Mouse (Mus musculus): ENCODE results near the gene Zbtb25. TPM values are rescaled to one million over a fixed set of nuclear protein-coding genes. Genes with fewer than 3 reads are reported as not detected.

Gene Zbtb25
- total and polyA plus RNA-seq, 2 experiments from 2014 or later, result 12.1 to 20.5 TPM

GRCm38 (mm10) chr12:76397281-76397680 is 27.9 kb upstream of the Zbtb25 start:
- Histone ChIP-seq H3K9ac (replicated peaks; ENCODE audit: low read length) (no peak overlapping the region), H3K4me1 (ENCODE audit: insufficient read depth, low read length) (no peaks in the 10 kb centered on the region), H3K27ac (no peak overlapping the region), H3K4me2 (ENCODE audit: low read depth, low read length) (no peak overlapping the region), H3K36me3 (ENCODE audit: insufficient read depth, low read length) (no peaks in the 10 kb centered on the region), H3K4me3 (ENCODE audit: low read length) (no peak overlapping the region), H3K27me3 (ENCODE audit: insufficient read depth, low read length) (no peaks in the 10 kb centered on the region), H3K9me3 (ENCODE audit: low read length) (no peaks in the 10 kb centered on the region)
- TF ChIP-seq CTCF (IDR thresholded peaks at IDR 0.05; ENCODE audit: low read depth), result no peak
- DNase-seq (ENCODE audit: low spot score) (no peak), ATAC-seq (no peak)
- WGBS, result 90% methylated on average over 5 of the region's 5 CpGs

- 81% methylated on average over 5 of the region's 5 CpGs for WGBS
- Histone ChIP-seq H3K4me2 (ENCODE audit: low read depth, low read length) (no peak overlapping the region), H3K27ac (no peak overlapping the region), H3K9me3 (ENCODE audit: low read length) (no peaks in the 10 kb centered on the region), H3K4me3 (ENCODE audit: low read length) (no peak overlapping the region), H3K4me1 (ENCODE audit: insufficient read depth, low read length) (no peaks in the 10 kb centered on the region), H3K27me3 (ENCODE audit: insufficient read depth, low read length) (no peaks in the 10 kb centered on the region), H3K36me3 (ENCODE audit: insufficient read depth, low read length) (no peaks in the 10 kb centered on the region), H3K9ac (replicated peaks; ENCODE audit: low read length) (no peak overlapping the region)
- DNase-seq (ENCODE audit: low spot score) (no peak), ATAC-seq (no peak)
- TF ChIP-seq CTCF (IDR thresholded peaks at IDR 0.05; ENCODE audit: low read depth), result no peak
These were observed 23.6 kb upstream of the Zbtb25 start for GRCm38 (mm10) chr12:76392979-76393378.

GRCm38 (mm10) chr12:76391595-76392271 is 22.3 kb upstream of the Zbtb25 start:
- Histone ChIP-seq H3K27me3 (ENCODE audit: insufficient read depth, low read length) (no peaks in the 10 kb centered on the region), H3K4me2 (ENCODE audit: low read depth, low read length) (no peak overlapping the region), H3K4me1 (ENCODE audit: insufficient read depth, low read length) (no peaks in the 10 kb centered on the region), H3K4me3 (ENCODE audit: low read length) (no peak overlapping the region), H3K9me3 (ENCODE audit: low read length) (no peaks in the 10 kb centered on the region), H3K9ac (replicated peaks; ENCODE audit: low read length) (no peak overlapping the region), H3K27ac (no peak overlapping the region), H3K36me3 (ENCODE audit: insufficient read depth, low read length) (no peaks in the 10 kb centered on the region)
- WGBS, result 83% methylated on average over 3 of the region's 3 CpGs
- DNase-seq (ENCODE audit: low spot score), result no peak
- no peak for ATAC-seq
- no peak for TF ChIP-seq CTCF (IDR thresholded peaks at IDR 0.05; ENCODE audit: low read depth)

GRCm38 (mm10) chr12:76388794-76389193 is 19.4 kb upstream of the Zbtb25 start:
- H3K4me3 ChIP-seq (ENCODE audit: low read length), result no peak overlapping the region
- H3K9ac ChIP-seq (replicated peaks; ENCODE audit: low read length), result no peak overlapping the region
- ATAC-seq (peak; percentile 80; the same call in 1 of the 2 replicates), DNase-seq (ENCODE audit: low spot score) (peak; percentile 65)
- no peak overlapping the region for H3K4me2 ChIP-seq (ENCODE audit: low read depth, low read length)
- no peaks in the 10 kb centered on the region for H3K27me3 ChIP-seq (ENCODE audit: insufficient read depth, low read length)
- TF ChIP-seq CTCF (IDR thresholded peaks at IDR 0.05; ENCODE audit: low read depth), result no peak
- H3K36me3 ChIP-seq (ENCODE audit: insufficient read depth, low read length), result 0 out of 2 replicates have a peak, but pooled peaks cover 8% of the 10 kb centered on the region
- H3K4me1 ChIP-seq (ENCODE audit: insufficient read depth, low read length), result no peaks in the 10 kb centered on the region
- WGBS, result 41% methylated on average over 11 of the region's 11 CpGs
- H3K27ac ChIP-seq, result no peak overlapping the region
- H3K9me3 ChIP-seq (ENCODE audit: low read length), result no peaks in the 10 kb centered on the region

GRCm38 (mm10) chr12:76385342-76385741 is 15.9 kb upstream of the Zbtb25 start:
- Histone ChIP-seq H3K27me3 (ENCODE audit: insufficient read depth, low read length) (no peaks in the 10 kb centered on the region), H3K4me3 (ENCODE audit: low read length) (no peak overlapping the region), H3K4me2 (ENCODE audit: low read depth, low read length) (no peak overlapping the region), H3K36me3 (ENCODE audit: insufficient read depth, low read length) (0 out of 2 replicates have a peak, but pooled peaks cover 8% of the 10 kb centered on the region), H3K27ac (no peak overlapping the region), H3K4me1 (ENCODE audit: insufficient read depth, low read length) (no peaks in the 10 kb centered on the region), H3K9ac (replicated peaks; ENCODE audit: low read length) (no peak overlapping the region), H3K9me3 (ENCODE audit: low read length) (no peaks in the 10 kb centered on the region)
- no peak for ATAC-seq
- no peak for TF ChIP-seq CTCF (IDR thresholded peaks at IDR 0.05; ENCODE audit: low read depth)
- no peak for DNase-seq (ENCODE audit: low spot score)
- whole genome bisulfite sequencing, result 93% methylated on average over 8 of the region's 8 CpGs

- no peak for DNase-seq (ENCODE audit: low spot score)
- H3K4me3 ChIP-seq (ENCODE audit: low read length), result no peak overlapping the region
- H3K36me3 ChIP-seq (ENCODE audit: insufficient read depth, low read length), result no peaks in the 10 kb centered on the region
- H3K9ac ChIP-seq (replicated peaks; ENCODE audit: low read length), result no peak overlapping the region
- TF ChIP-seq CTCF (IDR thresholded peaks at IDR 0.05; ENCODE audit: low read depth), result no peak
- no peaks in the 10 kb centered on the region for H3K4me1 ChIP-seq (ENCODE audit: insufficient read depth, low read length)
- no peak overlapping the region for H3K27ac ChIP-seq
- H3K27me3 ChIP-seq (ENCODE audit: insufficient read depth, low read length), result no peaks in the 10 kb centered on the region
- 90% methylated on average over 7 of the region's 7 CpGs for WGBS
- no peaks in the 10 kb centered on the region for H3K9me3 ChIP-seq (ENCODE audit: low read length)
- ATAC-seq, result no peak
- no peak overlapping the region for H3K4me2 ChIP-seq (ENCODE audit: low read depth, low read length)
These were observed 10.7 kb upstream of the Zbtb25 start for GRCm38 (mm10) chr12:76380151-76380550.

- H3K9ac ChIP-seq (replicated peaks; ENCODE audit: low read length), result no peak overlapping the region
- H3K27me3 ChIP-seq (ENCODE audit: insufficient read depth, low read length), result no peaks in the 10 kb centered on the region
- H3K4me2 ChIP-seq (ENCODE audit: low read depth, low read length), result no peak overlapping the region
- H3K4me1 ChIP-seq (ENCODE audit: insufficient read depth, low read length), result no peaks in the 10 kb centered on the region
- no peaks in the 10 kb centered on the region for H3K9me3 ChIP-seq (ENCODE audit: low read length)
- H3K4me3 ChIP-seq (ENCODE audit: low read length), result no peak overlapping the region
- TF ChIP-seq CTCF (IDR thresholded peaks at IDR 0.05; ENCODE audit: low read depth), result no peak
- WGBS, result 89% methylated on average over 5 of the region's 5 CpGs
- DNase-seq (ENCODE audit: low spot score) (no peak), ATAC-seq (no peak)
- H3K36me3 ChIP-seq (ENCODE audit: insufficient read depth, low read length), result no peaks in the 10 kb centered on the region
- no peak overlapping the region for H3K27ac ChIP-seq
These were observed 9.2 kb upstream of the Zbtb25 start for GRCm38 (mm10) chr12:76378556-76378955.

Measured in hindbrain, postnatal 0 days (tissue).